Comparison of ENCODE assay signal across 8 mouse cellular contexts in genomic region chr9:45268597-45269325, GRCm38 (mm10). TPM values are rescaled to one million over a fixed set of nuclear protein-coding genes. Genes with fewer than 3 reads are reported as not detected.
DNase-seq lines count a peak whose midpoint lies in the region; ATAC-seq and TF ChIP-seq lines count a peak whose summit lies in the region.

Gene Il10ra (minus strand): TSS chr9:45269149.

- H3K36me3 ChIP-seq in hindbrain, postnatal 0 days (ENCODE audit: insufficient read depth, low read length) = no peaks in the 10 kb centered on the region
- no peaks in the 10 kb centered on the region for H3K36me3 ChIP-seq in limb, embryonic 10.5 days

- H3K4me3 ChIP-seq in hindbrain, postnatal 0 days (ENCODE audit: low read length) = peak within 1 kb of the TSS; percentile 41
- peak within 1 kb of the TSS; percentile 52 for H3K4me3 ChIP-seq in limb, embryonic 10.5 days

- peak within 1 kb of the TSS; percentile 35; the same call in 1 of the 2 replicates for H3K9ac ChIP-seq in hindbrain, postnatal 0 days (replicated peaks; ENCODE audit: low read length)

- H3K4me2 ChIP-seq in hindbrain, postnatal 0 days (ENCODE audit: low read depth, low read length) = peak within 1 kb of the TSS; percentile 69

- peaks cover 7% of the 10 kb centered on the region; the same call in 1 of the 2 replicates for H3K27me3 ChIP-seq in hindbrain, postnatal 0 days (ENCODE audit: insufficient read depth, low read length)
- H3K27me3 ChIP-seq in limb, embryonic 10.5 days (ENCODE audit: low read depth, poor library complexity, severe bottlenecking) = peaks cover 64% of the 10 kb centered on the region

- H3K9me3 ChIP-seq in hindbrain, postnatal 0 days (ENCODE audit: low read length) = no peaks in the 10 kb centered on the region
- H3K9me3 ChIP-seq in limb, embryonic 10.5 days (replicated peaks) = no peaks in the 10 kb centered on the region

- no peak for TF ChIP-seq CTCF in hindbrain, postnatal 0 days (IDR thresholded peaks at IDR 0.05; ENCODE audit: low read depth)

- no peak within 1 kb of the TSS for H3K27ac ChIP-seq in hindbrain, postnatal 0 days
- no peak within 1 kb of the TSS for H3K27ac ChIP-seq in limb, embryonic 10.5 days

- H3K4me1 ChIP-seq in hindbrain, postnatal 0 days (ENCODE audit: insufficient read depth, low read length) = no peaks in the 10 kb centered on the region
- H3K4me1 ChIP-seq in limb, embryonic 10.5 days = peaks cover 11% of the 10 kb centered on the region

- peak; percentile 80 for DNase-seq in ZHBTc4 (ENCODE audit: low read depth, low spot score)
- peak; percentile 56 for DNase-seq in cerebellum, adult 9-10 months
- peak; percentile 12 for DNase-seq in frontal cortex, postnatal 25 days (ENCODE audit: low spot score in 2 of 2)
- peak; percentile 53 for DNase-seq in hindbrain, postnatal 0 days (ENCODE audit: low spot score)
- DNase-seq in limb, embryonic 10.5 days (ENCODE audit: low spot score) = peak; percentile 54
- DNase-seq in right cerebral cortex, postnatal 10 days (ENCODE audit: low spot score in 2 of 2) = peak; percentile 42 to 48

- WGBS in hindbrain, postnatal 0 days = 4% methylated on average over 36 of the region's 36 CpGs
- 7% methylated on average over 36 of the region's 36 CpGs for WGBS in limb, embryonic 10.5 days

- ATAC-seq in hindbrain, postnatal 0 days = no peak
- peak; percentile 61 for ATAC-seq in megakaryocyte progenitor cell, adult 5-6 weeks (replicated peaks; ENCODE audit: poor library complexity)
- ATAC-seq in erythroblast, adult 5-6 weeks (replicated peaks; ENCODE audit: low FRiP score, poor library complexity, severe bottlenecking) = no peak

RNA-seq across cellular contexts. Expression of gene Il10ra, which starts in this region (rescaled TPM):
- 1.4 and 1.5 TPM in 2 replicates for total RNA-seq in hindbrain, postnatal 0 days (2014; rRNA removed)
- polyA plus RNA-seq in hindbrain, postnatal 0 days (2015; fragmentation: Nextera tagmentation; extraction: Ambion mirVana) = 0.70 and 0.83 TPM in 2 replicates
- polyA plus RNA-seq in limb, embryonic 10.5 days (2016; fragmentation: Nextera tagmentation; extraction: Ambion mirVana) = 0.26 TPM in 2 replicates
- total RNA-seq in megakaryocyte progenitor cell, adult 5-6 weeks (2015) = 2.9 and 3.9 TPM in 2 replicates
- total RNA-seq in megakaryocyte progenitor cell, adult 5-6 weeks (2017) = 8.1 and 9.2 TPM in 2 replicates
- total RNA-seq in erythroblast, adult 5-6 weeks (2015; ENCODE audit: low replicate concordance) = 4.6 and 4.8 TPM in 2 replicates
- total RNA-seq in erythroblast, adult 5-6 weeks (2017; ENCODE audit: low replicate concordance) = 5.0 and 8.8 TPM in 2 replicates

Comparison
In these comparisons a context has a peak if more than half of its experiments do, and no peak if none do; other contexts are left out.
1. Peak in DNase-seq and H3K4me3 ChIP-seq in limb, embryonic 10.5 days; RNA of the gene not detected or under 1 TPM.
2. DNase-seq: peak in every context shown above with its lines; median percentile 80 in ZHBTc4; 56 in cerebellum, adult 9-10 months; 54 in limb, embryonic 10.5 days; 53 in hindbrain, postnatal 0 days; 45 in right cerebral cortex, postnatal 10 days; 12 in frontal cortex, postnatal 25 days.